Mouse (Mus musculus): ENCODE results near the gene Tk1. TPM values are rescaled to one million over a fixed set of nuclear protein-coding genes. Genes with fewer than 3 reads are reported as not detected.

The Tk1 gene
- polyA plus RNA-seq, 1 experiment from 2014 or later = 108 TPM

- no peaks in the 10 kb centered on the region for H3K36me3 ChIP-seq (ENCODE audit: control insufficient read depth, insufficient read depth, low read length)
- no peaks in the 10 kb centered on the region for H3K9me3 ChIP-seq (ENCODE audit: control insufficient read depth, low read length)
- H3K4me3 ChIP-seq (ENCODE audit: low read depth, low read length) = no peak overlapping the region
- no peaks in the 10 kb centered on the region for H3K27me3 ChIP-seq (replicated peaks; ENCODE audit: control insufficient read depth, insufficient read depth, low read length)
- WGBS = 73% methylated on average over 9 of the region's 9 CpGs
- peak; percentile 33 for DNase-seq (ENCODE audit: low spot score)
- ATAC-seq (ENCODE audit: low read depth) = no peak
- peaks cover 20% of the 10 kb centered on the region for H3K4me1 ChIP-seq (ENCODE audit: control insufficient read depth, insufficient read depth, low read length)
- no peak overlapping the region for H3K4me2 ChIP-seq (ENCODE audit: low read depth, low read length)
- no peak overlapping the region for H3K27ac ChIP-seq (replicated peaks; ENCODE audit: low read depth, low read length)
- no peak overlapping the region for H3K9ac ChIP-seq (ENCODE audit: low read depth, low read length)
These were observed 4.5 kb upstream of the Tk1 start for GRCm38 (mm10) chr11:117830401-117830800.

- H3K4me2 ChIP-seq (ENCODE audit: low read depth, low read length) = no peak overlapping the region
- H3K36me3 ChIP-seq (ENCODE audit: control insufficient read depth, insufficient read depth, low read length) = no peaks in the 10 kb centered on the region
- H3K27ac ChIP-seq (replicated peaks; ENCODE audit: low read depth, low read length) = no peak overlapping the region
- 71% methylated on average over 2 of the region's 2 CpGs for WGBS
- ATAC-seq (ENCODE audit: low read depth) (no peak), DNase-seq (ENCODE audit: low spot score) (no peak)
- no peaks in the 10 kb centered on the region for H3K27me3 ChIP-seq (replicated peaks; ENCODE audit: control insufficient read depth, insufficient read depth, low read length)
- no peak overlapping the region for H3K4me3 ChIP-seq (ENCODE audit: low read depth, low read length)
- H3K4me1 ChIP-seq (ENCODE audit: control insufficient read depth, insufficient read depth, low read length) = peaks cover 20% of the 10 kb centered on the region
- H3K9ac ChIP-seq (ENCODE audit: low read depth, low read length) = no peak overlapping the region
- H3K9me3 ChIP-seq (ENCODE audit: control insufficient read depth, low read length) = no peaks in the 10 kb centered on the region
These were observed 3.9 kb upstream of the Tk1 start for GRCm38 (mm10) chr11:117829671-117830215.

- 51% methylated on average over 9 of the region's 9 CpGs for WGBS
- Histone ChIP-seq H3K9me3 (ENCODE audit: control insufficient read depth, low read length) (no peaks in the 10 kb centered on the region), H3K36me3 (ENCODE audit: control insufficient read depth, insufficient read depth, low read length) (no peaks in the 10 kb centered on the region), H3K4me3 (ENCODE audit: low read depth, low read length) (no peak overlapping the region), H3K9ac (ENCODE audit: low read depth, low read length) (no peak overlapping the region), H3K27me3 (replicated peaks; ENCODE audit: control insufficient read depth, insufficient read depth, low read length) (no peaks in the 10 kb centered on the region), H3K4me2 (ENCODE audit: low read depth, low read length) (no peak overlapping the region), H3K27ac (replicated peaks; ENCODE audit: low read depth, low read length) (peak overlapping the region; percentile 49), H3K4me1 (ENCODE audit: control insufficient read depth, insufficient read depth, low read length) (peaks cover 20% of the 10 kb centered on the region)
- ATAC-seq (ENCODE audit: low read depth) (no peak), DNase-seq (ENCODE audit: low spot score) (peak; percentile 67)
These were observed 3.2 kb upstream of the Tk1 start for GRCm38 (mm10) chr11:117828888-117829604.

- WGBS = 64% methylated on average over 18 of the region's 18 CpGs
- Histone ChIP-seq H3K4me3 (ENCODE audit: low read depth, low read length) (no peak overlapping the region), H3K4me1 (ENCODE audit: control insufficient read depth, insufficient read depth, low read length) (peaks cover 20% of the 10 kb centered on the region), H3K36me3 (ENCODE audit: control insufficient read depth, insufficient read depth, low read length) (no peaks in the 10 kb centered on the region), H3K9ac (ENCODE audit: low read depth, low read length) (no peak overlapping the region), H3K27ac (replicated peaks; ENCODE audit: low read depth, low read length) (peak overlapping the region; percentile 49; the same call in 1 of the 2 replicates), H3K27me3 (replicated peaks; ENCODE audit: control insufficient read depth, insufficient read depth, low read length) (no peaks in the 10 kb centered on the region), H3K4me2 (ENCODE audit: low read depth, low read length) (no peak overlapping the region), H3K9me3 (ENCODE audit: control insufficient read depth, low read length) (no peaks in the 10 kb centered on the region)
- DNase-seq (ENCODE audit: low spot score) = peak; percentile 75
- no peak for ATAC-seq (ENCODE audit: low read depth)
These were observed 2.4 kb upstream of the Tk1 start for GRCm38 (mm10) chr11:117828149-117828887.

- H3K9me3 ChIP-seq (ENCODE audit: control insufficient read depth, low read length) = no peaks in the 10 kb centered on the region
- ATAC-seq (ENCODE audit: low read depth) (no peak), DNase-seq (ENCODE audit: low spot score) (no peak)
- no peak overlapping the region for H3K27ac ChIP-seq (replicated peaks; ENCODE audit: low read depth, low read length)
- H3K9ac ChIP-seq (ENCODE audit: low read depth, low read length) = no peak overlapping the region
- H3K4me1 ChIP-seq (ENCODE audit: control insufficient read depth, insufficient read depth, low read length) = peaks cover 27% of the 10 kb centered on the region
- H3K27me3 ChIP-seq (replicated peaks; ENCODE audit: control insufficient read depth, insufficient read depth, low read length) = no peaks in the 10 kb centered on the region
- H3K36me3 ChIP-seq (ENCODE audit: control insufficient read depth, insufficient read depth, low read length) = 0 out of 2 replicates have a peak, but pooled peaks cover 5% of the 10 kb centered on the region
- H3K4me2 ChIP-seq (ENCODE audit: low read depth, low read length) = no peak overlapping the region
- H3K4me3 ChIP-seq (ENCODE audit: low read depth, low read length) = no peak overlapping the region
- WGBS = 67% methylated on average over 3 of the region's 3 CpGs
These were observed 1.5 kb upstream of the Tk1 start for GRCm38 (mm10) chr11:117827386-117827785.

GRCm38 (mm10) chr11:117826916-117827315, 1.0 kb upstream of the Tk1 start:
- ATAC-seq (ENCODE audit: low read depth) (no peak), DNase-seq (ENCODE audit: low spot score) (no peak)
- H3K9ac ChIP-seq (ENCODE audit: low read depth, low read length) = no peak overlapping the region
- peaks cover 27% of the 10 kb centered on the region for H3K4me1 ChIP-seq (ENCODE audit: control insufficient read depth, insufficient read depth, low read length)
- 62% methylated on average over 8 of the region's 8 CpGs for WGBS
- peaks cover 5% of the 10 kb centered on the region; the same call in 1 of the 2 replicates for H3K36me3 ChIP-seq (ENCODE audit: control insufficient read depth, insufficient read depth, low read length)
- H3K9me3 ChIP-seq (ENCODE audit: control insufficient read depth, low read length) = no peaks in the 10 kb centered on the region
- H3K27ac ChIP-seq (replicated peaks; ENCODE audit: low read depth, low read length) = peak overlapping the region; percentile 88
- no peak overlapping the region for H3K4me3 ChIP-seq (ENCODE audit: low read depth, low read length)
- H3K27me3 ChIP-seq (replicated peaks; ENCODE audit: control insufficient read depth, insufficient read depth, low read length) = no peaks in the 10 kb centered on the region
- H3K4me2 ChIP-seq (ENCODE audit: low read depth, low read length) = peak overlapping the region; percentile 85

GRCm38 (mm10) chr11:117826164-117826563, 272 bp upstream of the Tk1 start:
- Histone ChIP-seq H3K9me3 (ENCODE audit: control insufficient read depth, low read length) (no peaks in the 10 kb centered on the region), H3K27ac (replicated peaks; ENCODE audit: low read depth, low read length) (peak overlapping the region; percentile 88), H3K27me3 (replicated peaks; ENCODE audit: control insufficient read depth, insufficient read depth, low read length) (no peaks in the 10 kb centered on the region), H3K4me3 (ENCODE audit: low read depth, low read length) (peak overlapping the region; percentile 55), H3K4me1 (ENCODE audit: control insufficient read depth, insufficient read depth, low read length) (peaks cover 27% of the 10 kb centered on the region), H3K9ac (ENCODE audit: low read depth, low read length) (peak overlapping the region; percentile 78), H3K4me2 (ENCODE audit: low read depth, low read length) (peak overlapping the region; percentile 85), H3K36me3 (ENCODE audit: control insufficient read depth, insufficient read depth, low read length) (peaks cover 12% of the 10 kb centered on the region)
- DNase-seq (ENCODE audit: low spot score) (no peak), ATAC-seq (ENCODE audit: low read depth) (peak; percentile 58)
- WGBS = under 1% methylated on average over 5 of the region's 5 CpGs

GRCm38 (mm10) chr11:117824060-117824969, 1.6 kb downstream of the Tk1 start:
- Histone ChIP-seq H3K4me2 (ENCODE audit: low read depth, low read length) (peak overlapping the region; percentile 85), H3K27ac (replicated peaks; ENCODE audit: low read depth, low read length) (peak overlapping the region; percentile 88; the same call in 1 of the 2 replicates), H3K4me3 (ENCODE audit: low read depth, low read length) (peak overlapping the region; percentile 55), H3K36me3 (ENCODE audit: control insufficient read depth, insufficient read depth, low read length) (peaks cover 28% of the 10 kb centered on the region), H3K4me1 (ENCODE audit: control insufficient read depth, insufficient read depth, low read length) (peaks cover 27% of the 10 kb centered on the region), H3K9ac (ENCODE audit: low read depth, low read length) (peak overlapping the region; percentile 78), H3K9me3 (ENCODE audit: control insufficient read depth, low read length) (no peaks in the 10 kb centered on the region), H3K27me3 (replicated peaks; ENCODE audit: control insufficient read depth, insufficient read depth, low read length) (no peaks in the 10 kb centered on the region)
- WGBS = 13% methylated on average over 23 of the region's 23 CpGs
- DNase-seq (ENCODE audit: low spot score) (peak; percentile 80), ATAC-seq (ENCODE audit: low read depth) (peak; percentile 64)
